Mouse (Mus musculus) retina, postnatal 7 days (tissue): ENCODE measurements around the gene Hp1bp3.

Experiments
- DNase-seq: peaks from one replicate; pipeline ENCODE4 v3.0.0-alpha.2; 2012; ENCODE audit warnings: low read depth, low spot score

The Hp1bp3 gene

DNA sequence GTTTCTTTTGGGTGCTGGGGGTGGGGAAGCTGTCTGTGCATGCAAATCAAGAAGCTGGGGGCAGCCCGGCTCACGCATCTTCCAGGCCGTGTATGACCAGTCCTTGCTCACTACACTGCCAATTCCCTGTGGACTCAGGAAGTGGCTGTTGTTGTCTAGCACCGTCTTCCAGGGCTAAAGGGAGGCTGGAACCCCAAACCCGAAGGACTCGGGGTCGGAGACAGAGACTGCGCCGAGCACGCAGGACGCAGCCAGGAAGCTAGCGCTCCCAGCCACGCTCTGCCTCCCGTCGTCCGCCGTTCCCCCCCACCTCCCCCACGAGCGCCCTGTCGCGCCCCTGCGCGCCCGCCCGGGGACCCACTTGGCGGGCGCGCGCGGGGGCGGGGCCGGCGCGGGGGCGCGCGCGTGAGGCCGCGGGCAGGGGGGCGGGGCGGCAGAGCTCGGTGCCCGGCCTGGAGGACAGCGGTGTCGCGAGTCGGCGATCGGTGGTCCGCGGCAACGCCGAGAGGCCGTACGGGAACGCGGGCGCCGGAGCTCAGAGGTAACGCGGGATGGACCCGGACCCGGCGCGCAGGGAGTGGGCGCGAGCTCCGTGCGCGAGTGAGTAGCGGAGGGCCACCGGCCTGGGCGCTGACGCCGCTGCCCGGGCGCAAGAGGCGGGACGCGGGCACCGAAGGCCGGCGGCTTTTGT lies at the start of gene Hp1bp3:
TSS of gene Hp1bp3 (plus strand) at position 97 of the 691 bp plus-strand sequence.
- peak; percentile 65 for DNase-seq

GRCm38 (mm10) chr4:138166519-138166918 lies 49.6 kb upstream of the Hp1bp3 start:
- no peak for DNase-seq

DNA sequence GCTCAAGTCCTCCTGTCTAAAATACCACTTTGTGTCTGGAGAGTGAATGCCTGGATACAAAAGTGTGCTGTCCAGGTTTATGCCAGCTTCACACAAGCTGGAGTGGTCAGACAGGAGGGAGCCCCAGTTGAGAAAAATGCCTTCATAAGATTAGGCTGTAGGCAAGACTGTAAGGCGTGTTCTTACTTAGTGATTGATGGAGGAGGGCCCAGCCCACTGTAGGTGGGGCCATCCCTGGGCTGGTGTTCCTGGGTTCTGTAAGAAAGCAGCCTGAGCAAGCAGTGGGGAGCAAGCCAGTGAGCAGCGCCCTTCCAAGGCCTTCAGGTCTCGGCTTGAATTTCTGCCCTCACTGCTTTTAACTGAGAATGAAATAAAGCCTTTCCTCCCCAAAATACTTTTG lies 47.9 kb upstream of the Hp1bp3 start:
- DNase-seq = no peak

DNA sequence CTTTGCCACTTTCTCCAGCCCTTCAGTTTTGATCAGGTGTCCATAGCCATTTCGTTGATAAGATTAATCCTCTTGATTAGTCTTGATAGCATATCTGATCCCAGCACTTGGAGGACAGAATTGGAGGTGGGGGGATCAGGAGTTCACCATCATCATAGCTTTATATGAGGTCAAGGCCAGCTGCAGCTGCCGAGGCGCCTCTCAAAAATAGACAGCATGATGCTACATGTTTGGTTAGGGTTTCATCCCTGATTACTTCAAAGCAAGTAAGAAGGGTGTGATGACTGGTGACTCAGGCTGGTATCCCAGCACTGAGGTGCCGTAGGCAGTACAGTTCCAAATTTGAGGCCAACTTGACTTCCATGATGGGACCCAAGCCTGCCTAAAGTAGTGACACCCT lies 46.7 kb upstream of the Hp1bp3 start:
- no peak for DNase-seq

- no peak for DNase-seq
Measured at GRCm38 (mm10) chr4:138172686-138173085, 43.4 kb upstream of the Hp1bp3 start.

DNA sequence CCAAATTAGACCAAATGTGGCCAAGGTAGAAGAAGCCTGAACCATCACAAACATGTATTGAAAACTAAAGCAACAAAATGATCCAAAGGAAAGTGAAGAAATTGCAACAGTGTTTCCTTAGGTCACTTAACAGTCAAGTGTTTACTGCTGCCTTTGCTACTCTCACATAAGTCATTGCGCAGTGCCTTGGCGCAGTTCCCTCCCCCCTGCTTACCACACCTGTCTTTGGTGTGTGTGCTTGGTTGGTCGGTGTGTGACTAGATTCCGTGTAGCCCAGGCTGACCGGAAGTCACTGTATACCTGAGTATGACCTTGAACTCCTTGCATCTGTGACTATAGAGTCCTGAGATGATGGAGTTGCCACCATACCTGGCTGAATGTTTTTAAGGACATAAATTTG lies 36.7 kb upstream of the Hp1bp3 start:
- DNase-seq = no peak

DNA sequence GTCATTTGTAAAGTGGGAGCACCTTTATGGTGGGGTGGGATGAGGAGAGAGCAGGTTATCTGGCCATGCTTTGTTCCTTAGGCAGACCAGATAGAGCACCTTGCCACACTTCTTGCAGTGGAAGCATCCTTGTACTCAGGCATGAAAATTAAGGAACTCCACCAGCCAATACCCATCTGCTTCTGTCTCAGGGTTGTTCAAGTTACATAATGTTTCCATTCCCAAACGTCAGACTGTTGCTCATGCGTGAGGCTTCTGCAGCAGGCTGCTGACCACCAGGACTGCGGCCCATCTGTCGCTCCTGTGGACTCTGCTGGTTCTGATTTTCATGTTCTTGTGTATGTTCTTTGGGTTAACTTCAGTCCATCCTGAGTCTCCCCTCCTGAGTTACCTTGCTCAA lies 35.4 kb upstream of the Hp1bp3 start:
- DNase-seq = no peak

- DNase-seq = no peak
Measured at GRCm38 (mm10) chr4:138184056-138184455, 32.0 kb upstream of the Hp1bp3 start.

- DNase-seq = no peak
Measured at GRCm38 (mm10) chr4:138184573-138184981, 31.5 kb upstream of the Hp1bp3 start.

GRCm38 (mm10) chr4:138185961-138186360 lies 30.1 kb upstream of the Hp1bp3 start:
- no peak for DNase-seq

DNA sequence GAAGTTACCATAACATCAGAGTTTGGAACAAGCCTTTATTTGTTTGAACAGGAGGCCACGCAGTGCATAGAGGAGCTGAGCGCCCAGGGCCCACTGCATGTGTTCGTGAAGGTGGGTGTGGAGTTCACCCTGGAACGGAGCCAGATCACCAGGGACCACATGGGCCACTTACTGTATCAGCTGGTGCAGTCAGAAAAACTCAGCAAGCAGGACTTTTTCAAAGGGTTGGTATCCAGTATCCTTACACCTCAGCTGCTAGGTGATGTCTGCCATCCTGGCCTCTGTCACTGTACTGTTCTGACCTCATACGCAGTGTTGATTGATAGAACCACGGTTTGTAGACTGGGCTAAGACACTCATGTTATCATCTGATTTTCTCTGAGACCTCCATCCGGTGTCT lies 28.1 kb upstream of the Hp1bp3 start:
- no peak for DNase-seq

GRCm38 (mm10) chr4:138192561-138192960 lies 23.5 kb upstream of the Hp1bp3 start:
- DNase-seq = no peak

DNA sequence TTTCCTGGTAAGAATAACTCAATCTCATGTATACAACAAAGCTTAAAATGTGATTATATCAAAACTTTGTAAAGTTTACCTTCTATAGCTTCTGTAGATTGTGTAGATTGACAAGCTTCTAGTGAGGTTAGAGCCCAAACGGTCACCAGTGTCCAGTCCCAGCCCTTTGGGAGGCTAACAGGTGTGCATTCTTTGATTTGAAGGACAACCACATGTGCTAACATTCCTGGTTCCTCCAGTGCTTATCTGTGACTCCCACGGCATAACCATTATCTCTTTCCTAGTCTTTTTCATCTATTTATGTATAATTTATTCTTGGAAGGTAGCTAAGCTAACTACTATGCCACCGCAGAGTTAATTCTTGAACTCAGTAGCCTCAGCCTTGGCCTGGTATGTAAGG lies 15.3 kb upstream of the Hp1bp3 start:
- DNase-seq = no peak

DNA sequence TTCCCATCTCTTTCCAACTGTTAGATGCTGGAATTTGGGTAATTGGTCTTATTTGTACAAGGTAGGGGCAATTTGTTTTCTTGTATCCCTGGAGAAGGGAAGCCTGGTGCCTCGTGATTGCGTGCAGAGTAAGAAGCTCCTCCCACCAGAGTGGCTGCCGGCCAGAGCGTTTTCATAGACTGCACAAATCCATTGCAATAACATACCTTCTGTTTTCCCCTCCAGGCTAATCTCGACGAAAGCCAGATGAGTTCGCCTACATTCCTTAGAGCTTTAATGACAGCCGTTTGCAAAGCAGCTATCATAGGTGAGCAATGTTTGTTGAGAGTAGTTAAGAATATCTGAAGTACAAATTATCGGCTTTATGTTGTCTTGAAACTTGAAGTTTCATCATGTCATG lies 14.4 kb upstream of the Hp1bp3 start:
- DNase-seq = no peak

DNA sequence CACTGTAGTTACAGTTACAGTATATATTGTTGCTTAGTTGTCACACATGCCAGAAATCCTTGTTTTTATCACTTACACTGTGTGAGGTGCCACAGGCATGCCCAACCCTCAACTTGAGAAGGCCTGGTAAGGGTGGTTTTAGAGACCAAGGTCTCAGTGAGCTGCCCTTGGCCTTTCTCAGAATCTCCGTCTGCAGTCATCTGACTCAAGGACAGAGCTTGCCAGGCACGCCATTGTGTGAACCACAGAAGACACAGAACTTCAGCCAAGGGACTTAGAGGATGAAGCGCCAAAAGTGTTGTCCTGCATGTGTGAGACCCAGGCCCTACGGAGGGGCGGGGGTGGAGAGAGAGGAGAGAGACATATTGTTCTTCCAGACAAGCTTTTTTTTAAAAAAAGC lies 6.0 kb upstream of the Hp1bp3 start:
- no peak for DNase-seq

- no peak for DNase-seq
Measured at GRCm38 (mm10) chr4:138213861-138214260, 2.2 kb upstream of the Hp1bp3 start.

DNA sequence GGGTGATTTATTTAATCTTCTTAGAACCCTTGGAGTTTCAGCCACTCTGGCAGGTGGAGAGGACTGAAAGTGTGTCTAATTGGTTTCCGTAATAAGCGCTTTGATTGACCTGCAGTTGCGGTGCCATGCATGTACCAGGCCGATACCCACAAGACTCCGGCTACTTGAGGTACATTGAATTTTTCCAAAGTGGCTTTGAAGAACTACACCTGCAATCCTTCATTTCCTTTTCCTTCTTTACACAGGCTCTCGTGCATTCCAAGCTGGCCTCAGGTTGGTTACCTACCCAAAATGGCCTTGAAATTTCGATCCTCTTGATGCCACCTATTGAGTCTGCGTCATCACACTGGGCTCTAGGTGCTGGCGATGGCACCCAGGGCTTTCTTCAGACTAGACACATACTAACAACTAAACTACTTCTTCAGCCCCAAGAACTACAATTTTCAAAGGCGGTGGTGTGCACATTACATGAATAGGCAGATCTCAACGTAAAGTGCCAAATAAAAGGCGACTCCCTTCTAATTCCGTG lies 361 bp upstream of the Hp1bp3 start:
- peak; percentile 11 for DNase-seq

- DNase-seq = peak; percentile 98
Measured at GRCm38 (mm10) chr4:138216891-138217392, 846 bp downstream of the Hp1bp3 start.

GRCm38 (mm10) chr4:138217441-138217840 lies 1.3 kb downstream of the Hp1bp3 start:
- no peak for DNase-seq

DNA sequence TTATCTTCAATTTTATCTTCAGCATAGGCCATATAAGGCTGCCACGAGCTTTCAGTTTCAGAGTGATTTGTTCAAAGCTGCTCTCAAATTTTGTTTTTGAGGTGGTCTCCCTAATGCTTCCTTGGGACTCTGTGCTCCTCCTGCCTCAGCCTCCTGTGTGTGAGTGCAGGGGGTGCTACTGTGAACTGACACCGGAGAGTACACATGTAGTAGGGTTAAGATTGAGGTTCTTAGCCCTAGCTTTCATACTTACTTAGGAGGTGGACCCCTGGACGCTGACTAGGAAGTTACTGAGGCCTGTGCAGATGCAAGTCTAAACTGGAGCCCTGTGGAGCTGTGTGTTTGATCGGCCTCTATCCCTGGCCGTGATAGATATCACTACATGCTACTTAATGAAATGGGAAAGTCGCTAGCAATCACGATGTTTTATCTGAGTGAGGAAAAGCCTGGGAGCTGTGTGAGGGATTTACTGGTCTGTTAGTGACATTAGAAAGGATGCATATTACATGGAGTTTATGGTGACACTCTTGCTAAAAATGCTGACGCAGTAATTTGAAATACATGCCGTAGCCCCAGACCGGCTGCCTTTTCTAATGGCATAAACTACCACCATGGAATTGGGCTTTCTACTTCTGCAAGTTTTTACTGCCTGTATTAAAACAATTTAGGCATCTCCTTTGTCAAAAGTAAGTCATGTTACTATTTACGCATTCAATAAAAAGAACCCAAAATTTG lies 2.0 kb downstream of the Hp1bp3 start:
- DNase-seq = no peak

GRCm38 (mm10) chr4:138219331-138219730 lies 3.2 kb downstream of the Hp1bp3 start:
- no peak for DNase-seq

DNA sequence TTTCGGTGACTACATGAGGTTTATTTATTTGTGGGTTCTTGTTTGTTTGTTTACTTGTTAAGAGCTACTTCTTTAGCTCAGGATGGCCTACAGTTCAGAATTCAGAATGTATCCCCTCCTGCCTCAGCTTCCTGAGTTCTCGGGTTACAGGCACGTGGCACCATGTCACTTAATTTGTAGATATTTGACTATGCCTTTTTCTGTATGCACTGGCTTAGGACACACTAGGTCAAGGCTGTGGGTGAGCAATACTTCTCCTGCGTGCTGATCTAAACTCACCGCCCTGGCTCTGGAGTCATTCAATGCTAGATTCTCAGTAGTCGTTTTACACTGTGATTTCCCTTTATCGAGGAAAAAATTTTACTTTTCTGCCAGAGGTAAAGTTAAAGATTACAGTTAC lies 4.7 kb downstream of the Hp1bp3 start:
- DNase-seq = no peak

DNA sequence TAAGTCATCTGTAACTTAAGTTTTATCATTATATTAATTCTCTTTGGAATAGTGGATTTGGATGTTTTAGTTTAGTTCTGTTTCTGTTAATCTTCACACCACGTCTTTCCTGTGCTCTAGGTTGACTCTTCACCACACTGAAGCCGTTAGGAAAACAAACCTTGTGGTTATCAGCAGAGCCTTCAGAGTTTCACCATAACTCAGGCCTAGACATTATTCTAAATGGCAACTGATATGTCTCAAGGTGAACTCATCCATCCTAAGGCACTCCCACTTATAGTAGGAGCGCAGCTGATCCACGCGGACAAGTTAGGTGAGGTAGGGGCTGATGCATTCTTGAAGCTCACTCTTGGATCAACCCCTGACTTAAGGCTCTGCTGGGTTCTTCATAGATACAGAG lies 5.3 kb downstream of the Hp1bp3 start:
- no peak for DNase-seq
